8 mouse cellular contexts compared by ENCODE assay signal in genomic region chr5:43663531-43663930, GRCm38 (mm10). TPM values are rescaled to one million over a fixed set of nuclear protein-coding genes. Genes with fewer than 3 reads are reported as not detected.
DNase-seq lines count a peak whose midpoint lies in the region; ATAC-seq lines count a peak whose summit lies in the region.

No protein-coding gene starts in this region.

- H3K27me3 ChIP-seq in heart, embryonic 10.5 days (ENCODE audit: insufficient read depth, poor library complexity, severe bottlenecking): no peaks in the 10 kb centered on the region
- H3K27me3 ChIP-seq in embryonic facial prominence, embryonic 14.5 days (replicated peaks; ENCODE audit: control insufficient read depth, insufficient read depth, low read length): no peaks in the 10 kb centered on the region
- no peaks in the 10 kb centered on the region for H3K27me3 ChIP-seq in kidney, embryonic 14.5 days (ENCODE audit: control insufficient read depth, insufficient read depth, low read length)
- H3K27me3 ChIP-seq in midbrain, embryonic 11.5 days (ENCODE audit: control insufficient read depth, insufficient read depth, low read length): no peaks in the 10 kb centered on the region

- H3K4me2 ChIP-seq in embryonic facial prominence, embryonic 14.5 days (ENCODE audit: low read depth, low read length): peak overlapping the region; percentile 64
- H3K4me2 ChIP-seq in kidney, embryonic 14.5 days (replicated peaks; ENCODE audit: low read depth, low read length): peak overlapping the region; percentile 43
- no peak overlapping the region for H3K4me2 ChIP-seq in midbrain, embryonic 11.5 days

- intact Hi-C loops in heart, postnatal 14 days (cut with DNase I): loop anchor here (10.0 kb wide), 1 partner anchor 429 kb away; the partner anchor contains the start of gene Cpeb2

- H3K36me3 ChIP-seq in heart, embryonic 10.5 days: no peaks in the 10 kb centered on the region
- H3K36me3 ChIP-seq in embryonic facial prominence, embryonic 14.5 days (ENCODE audit: control insufficient read depth, insufficient read depth, low read length): no peaks in the 10 kb centered on the region
- H3K36me3 ChIP-seq in kidney, embryonic 14.5 days (ENCODE audit: control insufficient read depth, insufficient read depth, low read length): no peaks in the 10 kb centered on the region
- no peaks in the 10 kb centered on the region for H3K36me3 ChIP-seq in midbrain, embryonic 11.5 days (ENCODE audit: control insufficient read depth, insufficient read depth, low read length)

- H3K9me3 ChIP-seq in heart, embryonic 10.5 days: no peaks in the 10 kb centered on the region
- no peaks in the 10 kb centered on the region for H3K9me3 ChIP-seq in embryonic facial prominence, embryonic 14.5 days (ENCODE audit: control insufficient read depth, low read length)
- H3K9me3 ChIP-seq in kidney, embryonic 14.5 days (ENCODE audit: control insufficient read depth, low read length): no peaks in the 10 kb centered on the region
- no peaks in the 10 kb centered on the region for H3K9me3 ChIP-seq in midbrain, embryonic 11.5 days (ENCODE audit: control insufficient read depth, low read length)

- WGBS in heart, embryonic 10.5 days: 56% methylated on average over 6 of the region's 6 CpGs
- WGBS in embryonic facial prominence, embryonic 14.5 days: 62% methylated on average over 6 of the region's 6 CpGs
- 31% methylated on average over 6 of the region's 6 CpGs for WGBS in kidney, embryonic 14.5 days
- WGBS in midbrain, embryonic 11.5 days: 62% methylated on average over 6 of the region's 6 CpGs

- DNase-seq in heart, embryonic 10.5 days (ENCODE audit: low spot score): no peak
- no peak for DNase-seq in heart, postnatal 14 days
- DNase-seq in embryonic facial prominence, embryonic 14.5 days (ENCODE audit: low spot score): no peak
- no peak for DNase-seq in midbrain, embryonic 11.5 days (ENCODE audit: low spot score, missing footprints)
- no peak for DNase-seq in right cerebral cortex, postnatal 4 days
- no peak for DNase-seq in spleen, postnatal 14 days (ENCODE audit: low spot score in 2 of 2)
- DNase-seq in gastrocnemius, adult 8-10 months (ENCODE audit: low spot score in 2 of 2): no peak

- H3K4me3 ChIP-seq in heart, embryonic 10.5 days: peak overlapping the region; percentile 57
- H3K4me3 ChIP-seq in embryonic facial prominence, embryonic 14.5 days (ENCODE audit: low read depth, low read length): peak overlapping the region; percentile 46; the same call in 1 of the 2 replicates
- H3K4me3 ChIP-seq in kidney, embryonic 14.5 days (ENCODE audit: low read length): peak overlapping the region; percentile 51; the same call in 1 of the 2 replicates
- no peak overlapping the region for H3K4me3 ChIP-seq in midbrain, embryonic 11.5 days (ENCODE audit: low read depth, low read length)

- H3K27ac ChIP-seq in heart, embryonic 10.5 days: peak overlapping the region; percentile 90
- peak overlapping the region; percentile 91; the same call in 1 of the 2 replicates for H3K27ac ChIP-seq in embryonic facial prominence, embryonic 14.5 days (replicated peaks; ENCODE audit: low read depth, low read length)
- no peak overlapping the region; the same call in 1 of the 2 replicates for H3K27ac ChIP-seq in kidney, embryonic 14.5 days (ENCODE audit: low read depth, low read length)
- no peak overlapping the region for H3K27ac ChIP-seq in midbrain, embryonic 11.5 days (ENCODE audit: low read depth, low read length)

- H3K4me1 ChIP-seq in heart, embryonic 10.5 days: peaks cover 29% of the 10 kb centered on the region
- H3K4me1 ChIP-seq in embryonic facial prominence, embryonic 14.5 days (ENCODE audit: control insufficient read depth, insufficient read depth, low read length): peaks cover 16% of the 10 kb centered on the region
- peaks cover 15% of the 10 kb centered on the region; the same call in 1 of the 2 replicates for H3K4me1 ChIP-seq in kidney, embryonic 14.5 days (ENCODE audit: control insufficient read depth, insufficient read depth, low read length)
- H3K4me1 ChIP-seq in midbrain, embryonic 11.5 days (ENCODE audit: control insufficient read depth, insufficient read depth, low read length): peaks cover 18% of the 10 kb centered on the region

- no peak overlapping the region for H3K9ac ChIP-seq in embryonic facial prominence, embryonic 14.5 days (ENCODE audit: low read depth, low read length)
- no peak overlapping the region for H3K9ac ChIP-seq in kidney, embryonic 14.5 days (ENCODE audit: low read depth, low read length)
- H3K9ac ChIP-seq in midbrain, embryonic 11.5 days (ENCODE audit: low read length): 0 out of 2 replicates have a peak overlapping the region, but pooled peaks have one; percentile 0

- no peak for ATAC-seq in embryonic facial prominence, embryonic 14.5 days (ENCODE audit: low read depth)
- 0 out of 2 replicates have a peak, but pooled peaks have one; percentile 34 for ATAC-seq in kidney, embryonic 14.5 days (ENCODE audit: low FRiP score, low TSS enrichment)
- ATAC-seq in midbrain, embryonic 11.5 days (ENCODE audit: low FRiP score): no peak

RNA-seq across cellular contexts. Expression of gene Cc2d2a, which starts 1.4 kb away (rescaled TPM):
- polyA plus RNA-seq in heart, embryonic 10.5 days (2016; fragmentation: Nextera tagmentation; extraction: Ambion mirVana): 8.5 and 8.9 TPM in 2 replicates
- total RNA-seq in heart, postnatal 14 days (2021): 10 to 100 TPM; 10.7 to 12.6 TPM
- 8.7 and 9.0 TPM in 2 replicates for polyA plus RNA-seq in embryonic facial prominence, embryonic 14.5 days (2014; fragmentation: Nextera tagmentation; extraction: Ambion mirVana)
- 9.5 and 14.0 TPM in 2 replicates for polyA plus RNA-seq in kidney, embryonic 14.5 days (2014; fragmentation: Nextera tagmentation; extraction: Ambion mirVana)
- 7.7 and 10.9 TPM in 2 replicates for polyA plus RNA-seq in midbrain, embryonic 11.5 days (2014; fragmentation: Nextera tagmentation; extraction: Ambion mirVana)
- 1 to 10 TPM; 3.5 to 5.2 (median 3.8) TPM for total RNA-seq in gastrocnemius, adult 8-10 months (2022)

Comparison
In these comparisons a context has a peak if more than half of its experiments do, and no peak if none do; other contexts are left out.
1. H3K27ac ChIP-seq: peak in heart, embryonic 10.5 days (single experiment) and embryonic facial prominence, embryonic 14.5 days (single experiment); none in kidney, embryonic 14.5 days (single experiment) and midbrain, embryonic 11.5 days (single experiment).